Mouse (Mus musculus) gastrocnemius, postnatal 14 days (tissue): ENCODE measurements around the gene Ube2s. TPM values are rescaled to one million over a fixed set of nuclear protein-coding genes. Genes with fewer than 3 reads are reported as not detected.
"Not testable (repeated sequence)": the region's sequence is repeated elsewhere in the genome, so short reads cannot be mapped to it uniquely, and the experiment has no call there.

ENCODE experiments used
- DNase-seq: peaks from one replicate; pipeline ENCODE4 v3.0.0; 2021; ENCODE audit warnings: mixed read lengths
- intact Hi-C: fragments of 180-260 bp; cut with DNase I; formaldehyde crosslinking; loops from one replicate; pipeline ENCODE4 v1.15.1; 2025; ENCODE audit warnings: low total_unique reads
- long read RNA-seq, 2 experiments: library from polyadenylated mRNA; stranded (forward); transcript quantifications; one replicate each; pipeline ENCODE4 v2.0.0; 2021
- total RNA-seq, 2 experiments: library from RNA; stranded (reverse); gene quantifications; 2 replicates each; pipeline ENCODE4 v1.2.3; 2021

Gene Ube2s
- 10 to 100 TPM; 79.5 to 80.4 TPM for total RNA-seq
- long read RNA-seq, experiment 1, transcript Ube2s-201 (4 exons, 1,238 nt), result major isoform, 33 of 34 reads
- long read RNA-seq, experiment 1, partial matches to known transcripts, result 0 of 34 reads
- long read RNA-seq, experiment 1, other reads (novel, unspliced or antisense), result 0 of 34 reads
- long read RNA-seq, experiment 2, transcript Ube2s-201 (4 exons, 1,238 nt), result major isoform, 32 of 32 reads
- long read RNA-seq, experiment 2, partial matches to known transcripts, result 0 of 32 reads
- long read RNA-seq, experiment 2, other reads (novel, unspliced or antisense), result 0 of 32 reads

DNA sequence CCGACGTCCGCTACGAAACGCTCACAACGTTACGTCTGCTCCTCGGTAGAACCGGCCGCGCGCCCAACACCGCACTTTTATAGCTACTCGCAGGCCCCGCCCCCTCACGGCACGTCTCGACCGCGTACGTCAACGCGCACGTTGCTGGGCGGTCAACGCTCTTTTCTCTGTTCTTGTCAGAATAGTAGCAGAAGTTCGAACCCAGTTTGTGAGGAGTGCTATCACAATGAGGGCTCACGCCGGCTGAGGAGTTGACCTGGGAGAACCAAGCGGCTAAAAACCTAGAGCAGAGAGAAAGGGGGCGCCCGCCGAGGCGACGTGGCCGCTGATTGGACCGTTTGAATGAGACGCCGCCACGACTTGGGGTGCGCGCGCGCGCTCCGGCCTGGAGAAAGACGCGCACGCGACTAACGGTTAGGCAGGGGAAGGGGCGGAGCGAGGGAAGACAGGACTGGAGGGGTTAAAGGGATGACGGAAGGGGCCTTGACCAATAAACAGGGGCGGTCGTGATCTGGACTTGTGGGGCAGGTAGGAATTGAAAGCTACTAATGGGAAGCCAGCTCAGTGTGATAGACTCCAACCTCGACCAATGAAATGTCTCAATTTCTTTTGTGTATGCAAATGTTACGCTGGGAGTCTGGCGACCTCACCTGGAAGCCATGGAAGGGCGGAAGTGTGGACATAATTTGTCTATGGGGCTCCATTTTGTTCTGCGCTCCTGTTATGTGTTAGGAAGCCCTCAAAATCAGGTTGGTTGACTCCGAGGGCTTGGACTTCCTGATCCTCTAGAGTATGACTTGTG, at the start of gene Ube2s:
Gene Ube2s, minus strand, starts transcription at position 288 of the 802 bp plus-strand sequence.
- peak; percentile 99 for DNase-seq

GRCm38 (mm10) chr7:4860926-4861325, 48.5 kb upstream of the Ube2s start:
- DNase-seq, intact Hi-C loops: not testable (repeated sequence)

More for the DNA sequence above, at the start of gene Ube2s:
- intact Hi-C loops, result no loop called here

- intact Hi-C loops, result no loop called here
- no peak for DNase-seq
Observed at GRCm38 (mm10) chr7:4859418-4859978, 47.1 kb upstream of the Ube2s start.

- intact Hi-C loops, result no loop called here
- no peak for DNase-seq
Observed at GRCm38 (mm10) chr7:4857321-4857720, 44.9 kb upstream of the Ube2s start.

GRCm38 (mm10) chr7:4856508-4856907, 44.1 kb upstream of the Ube2s start:
- intact Hi-C loops, result no loop called here
- DNase-seq, result no peak

- intact Hi-C loops, result no loop called here
- no peak for DNase-seq
Observed at GRCm38 (mm10) chr7:4853613-4854012, 41.2 kb upstream of the Ube2s start.

DNA sequence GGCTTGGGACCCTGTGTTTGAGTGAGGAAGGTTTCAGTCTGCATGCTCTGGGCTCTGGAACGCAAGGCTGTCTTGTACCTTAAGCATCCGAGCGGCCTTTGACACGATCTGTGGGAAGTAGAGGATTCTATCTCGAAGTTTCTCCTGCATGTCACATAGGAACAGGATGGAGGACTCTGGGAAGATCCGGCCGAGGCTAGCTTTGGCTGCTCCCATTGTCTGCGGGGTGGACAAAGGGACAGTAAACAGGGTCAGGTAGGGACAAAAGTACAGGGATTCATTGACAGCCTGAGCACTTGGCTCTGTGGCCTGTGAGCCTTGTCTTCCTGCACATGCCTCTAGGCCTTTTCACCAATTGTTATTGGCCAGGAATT, 38.9 kb upstream of the Ube2s start:
- DNase-seq, result no peak
- intact Hi-C loops, result no loop called here

DNA sequence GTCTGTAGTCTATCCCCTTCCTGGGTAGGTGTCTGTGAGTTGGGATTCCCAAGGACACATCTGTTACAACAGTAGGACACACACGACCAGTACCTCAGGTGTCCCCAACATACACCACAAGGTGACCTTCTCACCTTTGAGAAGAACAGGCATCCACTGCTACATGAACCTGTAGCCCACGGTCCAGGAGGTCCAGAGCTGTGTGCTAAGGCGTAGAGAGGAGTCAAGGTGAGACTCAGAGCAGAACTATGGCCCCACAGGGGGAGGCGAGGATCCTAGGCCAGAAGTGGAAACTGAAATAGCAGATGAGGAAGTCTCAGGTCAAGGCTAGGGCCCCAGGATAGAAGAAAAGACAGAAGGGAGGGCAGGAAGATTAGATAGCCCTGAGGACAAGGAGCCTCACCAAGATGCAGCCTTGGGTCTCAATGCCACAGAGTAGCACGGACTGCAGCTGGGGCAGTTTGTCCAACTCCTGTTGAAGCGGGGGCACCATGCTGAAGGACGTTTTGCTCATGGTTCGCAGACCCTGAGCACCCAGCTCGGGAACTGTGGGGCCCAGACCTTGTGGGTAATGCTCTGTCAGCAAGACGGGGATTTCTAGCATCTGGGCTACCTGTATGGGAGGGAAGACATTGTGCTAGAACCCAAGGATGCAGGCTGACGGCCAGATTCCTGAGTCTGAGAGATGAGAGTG, 38.4 kb upstream of the Ube2s start:
- intact Hi-C loops, result no loop called here
- DNase-seq, result no peak

- intact Hi-C loops, result no loop called here
- no peak for DNase-seq
Observed at GRCm38 (mm10) chr7:4849372-4849771, 37.0 kb upstream of the Ube2s start.

- intact Hi-C loops, result no loop called here
- peak; percentile 30 for DNase-seq
Observed at GRCm38 (mm10) chr7:4844917-4845309, 32.5 kb upstream of the Ube2s start.

DNA sequence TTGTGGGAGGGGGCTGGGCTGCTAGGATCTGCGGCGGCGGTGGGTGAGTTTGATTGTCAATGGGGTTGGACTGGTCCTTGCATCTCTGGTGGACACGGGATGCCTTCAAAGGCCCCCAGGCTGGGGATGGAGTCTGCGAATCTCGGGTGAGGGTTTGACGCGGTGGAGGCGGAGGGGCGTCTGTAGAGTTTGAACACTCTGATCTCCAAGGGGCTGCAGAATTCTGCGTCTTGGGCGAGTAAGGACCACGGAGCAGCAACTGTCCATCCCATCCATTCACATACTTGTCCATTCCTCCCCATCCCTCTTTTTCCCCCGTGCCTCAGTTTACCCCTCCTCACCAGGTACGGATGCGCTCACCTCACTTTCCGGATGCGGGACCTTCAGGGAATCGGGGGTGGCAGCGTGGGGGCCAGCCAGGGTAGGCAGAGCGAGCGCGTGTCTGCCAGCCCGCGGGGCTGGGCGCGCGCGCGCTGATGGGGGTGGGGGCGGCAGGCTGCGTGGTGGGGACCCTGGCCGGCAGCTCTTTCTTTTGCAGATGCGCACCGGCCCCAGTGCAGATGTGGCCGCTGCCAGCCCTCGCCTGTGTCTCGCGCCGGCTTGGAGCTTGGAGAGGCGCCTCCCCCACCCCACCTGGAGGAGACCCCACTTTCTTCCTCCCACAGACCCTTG, 32.0 kb upstream of the Ube2s start, which contains the start of gene Shisa7:
Gene Shisa7, minus strand, starts transcription at position 452 of the 672 bp plus-strand sequence.
- intact Hi-C loops, result no loop called here
- no peak for DNase-seq

GRCm38 (mm10) chr7:4843604-4844244, 31.3 kb upstream of the Ube2s start:
- DNase-seq, result no peak
- intact Hi-C loops, result no loop called here

- no peak for DNase-seq
- intact Hi-C loops, result no loop called here
Observed at GRCm38 (mm10) chr7:4842634-4843131, 30.3 kb upstream of the Ube2s start.

DNA sequence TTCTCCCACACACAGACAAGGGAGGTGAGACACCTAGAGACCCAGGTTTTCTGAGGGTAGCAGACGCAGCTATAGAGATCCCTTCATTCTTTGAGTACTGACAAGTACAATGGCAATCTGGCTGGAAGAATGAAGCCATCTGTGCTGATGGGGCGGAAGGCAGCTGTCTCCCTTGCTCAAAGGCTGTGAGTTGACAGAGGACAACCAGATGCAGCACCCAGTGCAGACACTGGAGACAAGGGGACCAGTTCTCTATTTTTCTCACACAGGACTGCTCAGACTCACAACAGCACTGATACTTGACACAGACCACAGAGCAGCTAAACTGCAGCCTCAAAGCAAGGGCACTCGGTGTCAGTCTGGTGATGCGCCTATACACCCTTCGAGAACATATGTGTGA, 29.7 kb upstream of the Ube2s start:
- intact Hi-C loops, result no loop called here

GRCm38 (mm10) chr7:4837639-4838038, 25.2 kb upstream of the Ube2s start:
- intact Hi-C loops, result no loop called here
- DNase-seq, result no peak

More for the DNA sequence above, 29.7 kb upstream of the Ube2s start:
- DNase-seq, result no peak

- DNase-seq, result peak; percentile 37
Observed at GRCm38 (mm10) chr7:4836351-4836792, 24.0 kb upstream of the Ube2s start.

DNA sequence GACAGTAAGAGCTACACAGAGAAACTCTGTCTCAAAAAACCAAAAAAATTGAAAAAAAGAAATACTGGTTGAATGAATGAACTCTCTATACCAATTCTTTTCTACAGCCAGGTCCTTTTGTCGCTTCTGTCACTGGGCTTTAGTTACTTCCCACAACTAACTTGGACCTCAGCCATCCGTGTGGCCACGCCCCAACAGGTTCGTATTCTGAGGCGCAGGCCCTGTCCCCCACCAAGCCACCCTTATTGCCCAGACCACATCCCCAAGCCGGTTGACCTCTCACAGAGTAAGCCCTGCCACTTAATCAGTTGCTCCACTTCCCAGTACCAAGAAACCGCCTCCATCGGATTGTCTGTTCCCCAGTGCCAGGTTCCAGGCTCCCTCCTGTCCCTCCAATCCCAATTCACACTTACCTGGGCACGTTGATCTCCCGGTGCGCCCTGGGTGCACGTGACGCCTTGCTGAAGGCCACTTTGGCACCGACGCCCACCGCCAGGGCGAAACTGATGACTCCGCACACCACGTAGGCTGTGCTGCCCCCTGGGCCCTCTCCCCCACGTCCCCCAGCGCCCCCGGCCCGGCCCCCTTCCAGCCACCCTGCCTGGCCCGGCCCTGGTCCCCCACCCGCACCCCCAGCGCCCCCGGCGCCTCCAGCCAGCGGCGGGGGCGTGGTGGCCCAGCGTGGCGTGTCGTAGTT, 23.4 kb upstream of the Ube2s start:
- intact Hi-C loops, result no loop called here
- DNase-seq, result no peak

More at GRCm38 (mm10) chr7:4836351-4836792, 24.0 kb upstream of the Ube2s start:
- intact Hi-C loops, result no loop called here

DNA sequence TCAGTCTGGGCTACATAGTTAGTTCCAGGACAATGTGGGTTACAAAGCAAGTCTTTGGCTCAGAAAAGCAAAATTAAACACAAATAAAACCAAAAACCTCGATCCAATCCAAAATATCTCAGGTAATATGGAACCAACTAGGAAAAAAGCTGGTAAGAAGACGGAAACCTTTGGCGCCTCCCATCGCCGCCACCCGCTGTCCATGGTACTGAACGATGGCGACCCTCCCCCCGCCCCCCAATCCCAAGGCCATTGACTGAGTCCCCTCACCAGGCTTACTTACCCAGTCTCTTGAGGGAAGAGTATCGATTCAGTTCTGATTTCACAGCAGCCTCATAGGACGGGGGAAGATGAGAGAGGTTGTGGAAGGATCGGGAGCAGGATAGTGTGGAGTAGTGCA, 18.1 kb upstream of the Ube2s start:
- DNase-seq, result no peak
- intact Hi-C loops, result no loop called here
